Mouse (Mus musculus): ENCODE data around the gene Adipor2. TPM values are rescaled to one million over a fixed set of nuclear protein-coding genes. Genes with fewer than 3 reads are reported as not detected.
A peak's percentile ranks its signal among the peaks of the same experiment; 100 is the strongest.
"Not testable (repeated sequence)": the region's sequence is repeated elsewhere in the genome, so short reads cannot be mapped to it uniquely, and the experiment has no call there.

Adipor2 gene
- total and polyA plus RNA-seq, 2 experiments from 2014 or later = 25.3 to 42.5 TPM

GRCm38 (mm10) chr6:119443742-119444645 lies 26.5 kb upstream of the Adipor2 start:
- 41% methylated on average over 12 of the region's 12 CpGs for WGBS
- peak; percentile 97 for TF ChIP-seq CTCF (IDR thresholded peaks at IDR 0.05)
- no peaks in the 10 kb centered on the region for H3K27me3 ChIP-seq (ENCODE audit: insufficient read depth, low read length)
- H3K9ac ChIP-seq (replicated peaks; ENCODE audit: low read length, poor library complexity, severe bottlenecking) = no peak overlapping the region
- H3K4me3 ChIP-seq (ENCODE audit: low read depth, low read length) = peak overlapping the region; percentile 8; the same call in 1 of the 2 replicates
- DNase-seq (ENCODE audit: low spot score) = peak; percentile 94
- H3K4me1 ChIP-seq (ENCODE audit: insufficient read depth, low read length) = no peaks in the 10 kb centered on the region; the same call in 1 of the 2 replicates
- H3K4me2 ChIP-seq (ENCODE audit: low read depth, low read length, poor library complexity, severe bottlenecking) = peak overlapping the region; percentile 34
- peak; percentile 65 for ATAC-seq (ENCODE audit: low FRiP score)
- no peaks in the 10 kb centered on the region for H3K36me3 ChIP-seq (ENCODE audit: insufficient read depth, low read length)
- H3K9me3 ChIP-seq (ENCODE audit: low read length) = no peaks in the 10 kb centered on the region
- no peak overlapping the region for H3K27ac ChIP-seq (ENCODE audit: low read depth, low read length)

DNA sequence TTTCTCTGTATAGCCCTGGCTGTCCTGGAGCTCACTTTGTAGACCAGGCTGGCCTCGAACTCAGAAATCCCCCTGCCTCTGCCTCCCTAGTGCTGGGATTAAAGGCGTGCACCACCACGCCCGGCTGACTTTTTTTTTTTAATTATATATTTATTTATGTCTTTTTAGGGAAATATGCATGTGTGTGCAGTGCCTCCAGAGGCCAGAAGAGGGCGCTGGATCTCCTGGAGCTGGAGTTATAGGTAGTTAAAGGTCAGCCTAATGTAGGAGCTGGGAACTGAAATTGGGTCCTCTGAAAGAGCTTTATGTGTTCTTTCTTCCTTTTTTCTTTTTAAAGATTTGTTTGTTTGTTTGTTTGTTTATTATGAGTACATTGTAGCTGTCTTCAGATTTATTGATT lies 25.2 kb upstream of the Adipor2 start:
- not testable (repeated sequence) for H3K4me2 ChIP-seq (ENCODE audit: low read depth, low read length, poor library complexity, severe bottlenecking); H3K4me3 ChIP-seq (ENCODE audit: low read depth, low read length); DNase-seq (ENCODE audit: low spot score); H3K27me3 ChIP-seq (ENCODE audit: insufficient read depth, low read length); H3K36me3 ChIP-seq (ENCODE audit: insufficient read depth, low read length); H3K9ac ChIP-seq (replicated peaks; ENCODE audit: low read length, poor library complexity, severe bottlenecking); H3K9me3 ChIP-seq (ENCODE audit: low read length); H3K27ac ChIP-seq (ENCODE audit: low read depth, low read length); ATAC-seq (ENCODE audit: low FRiP score); H3K4me1 ChIP-seq (ENCODE audit: insufficient read depth, low read length)
- peak; percentile 38 for TF ChIP-seq CTCF (IDR thresholded peaks at IDR 0.05)
- WGBS = 74% methylated on average over 5 of the region's 5 CpGs

DNA sequence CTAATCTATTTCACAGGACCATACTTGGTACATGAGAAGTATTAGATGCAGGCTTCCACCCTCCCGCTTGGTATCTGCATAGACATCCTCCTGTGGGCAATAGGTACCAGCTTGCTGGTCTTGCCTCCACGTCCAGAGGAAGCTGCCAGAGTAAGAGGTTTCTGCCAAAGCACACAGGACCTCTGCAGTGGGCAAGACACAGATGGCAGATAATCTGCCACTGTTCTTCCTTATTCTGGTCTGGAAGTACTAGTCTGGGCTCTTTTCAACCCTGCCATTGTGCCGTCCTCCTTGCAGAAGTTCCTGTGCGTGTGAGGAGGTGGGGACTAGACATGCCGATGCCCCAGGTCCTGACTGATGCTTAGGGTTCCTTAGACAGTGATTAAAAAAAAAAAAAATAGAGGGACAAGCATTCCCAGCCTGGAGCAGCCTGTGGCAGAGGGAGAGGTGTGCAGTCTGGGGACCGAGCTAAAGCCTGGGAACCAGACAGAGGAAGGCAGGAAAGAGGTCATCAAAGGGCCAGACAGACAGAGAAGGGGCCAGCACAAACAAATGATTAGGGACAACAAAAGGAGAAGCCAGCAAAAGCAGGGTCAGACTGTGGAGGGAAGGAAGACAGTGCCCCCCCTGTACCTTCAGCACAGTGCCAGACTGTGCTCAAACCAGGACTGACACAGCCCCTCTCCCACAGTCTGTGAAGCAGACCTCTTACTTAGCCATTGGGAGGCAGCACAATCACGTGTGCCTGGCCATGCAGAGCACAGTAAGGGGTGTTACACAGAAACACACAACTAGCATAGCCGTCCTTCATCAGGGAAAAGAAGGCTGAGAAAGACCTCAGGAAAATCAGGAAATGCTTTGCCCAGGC lies 20.6 kb upstream of the Adipor2 start:
- Histone ChIP-seq H3K4me1 (ENCODE audit: insufficient read depth, low read length) (no peaks in the 10 kb centered on the region), H3K9ac (replicated peaks; ENCODE audit: low read length, poor library complexity, severe bottlenecking) (no peak overlapping the region), H3K27me3 (ENCODE audit: insufficient read depth, low read length) (no peaks in the 10 kb centered on the region), H3K4me3 (ENCODE audit: low read depth, low read length) (no peak overlapping the region), H3K9me3 (ENCODE audit: low read length) (no peaks in the 10 kb centered on the region), H3K4me2 (ENCODE audit: low read depth, low read length, poor library complexity, severe bottlenecking) (no peak overlapping the region), H3K36me3 (ENCODE audit: insufficient read depth, low read length) (no peaks in the 10 kb centered on the region), H3K27ac (ENCODE audit: low read depth, low read length) (no peak overlapping the region)
- DNase-seq (ENCODE audit: low spot score) (peak; percentile 27), ATAC-seq (ENCODE audit: low FRiP score) (no peak)
- TF ChIP-seq CTCF (IDR thresholded peaks at IDR 0.05) = peak; percentile 27; the same call in 1 of the 2 replicates
- WGBS = 55% methylated on average over 8 of the region's 8 CpGs

DNA sequence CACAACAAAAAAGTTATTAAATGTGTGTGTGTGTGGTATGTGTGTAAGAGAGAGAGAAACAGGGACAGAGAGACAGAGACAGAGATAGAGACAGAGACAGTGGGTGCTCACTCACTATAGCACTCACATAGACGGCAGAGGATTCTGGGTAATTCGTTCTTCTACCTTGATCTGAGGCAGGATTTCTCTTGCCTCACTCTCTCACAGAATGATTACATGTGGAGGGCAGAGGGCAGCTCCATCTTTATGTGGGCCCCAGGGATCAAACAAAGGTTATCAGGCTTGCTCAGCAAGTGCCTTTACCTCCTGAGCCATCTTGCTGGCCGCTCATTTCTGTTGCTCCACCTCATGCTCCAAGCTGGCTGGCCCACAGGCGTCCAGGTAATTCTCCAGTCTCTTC lies 16.9 kb upstream of the Adipor2 start:
- no peak overlapping the region for H3K4me3 ChIP-seq (ENCODE audit: low read depth, low read length)
- no peak overlapping the region for H3K4me2 ChIP-seq (ENCODE audit: low read depth, low read length, poor library complexity, severe bottlenecking)
- no peaks in the 10 kb centered on the region for H3K27me3 ChIP-seq (ENCODE audit: insufficient read depth, low read length)
- no peaks in the 10 kb centered on the region for H3K9me3 ChIP-seq (ENCODE audit: low read length)
- no peak overlapping the region for H3K9ac ChIP-seq (replicated peaks; ENCODE audit: low read length, poor library complexity, severe bottlenecking)
- DNase-seq (ENCODE audit: low spot score) = no peak
- no peaks in the 10 kb centered on the region for H3K4me1 ChIP-seq (ENCODE audit: insufficient read depth, low read length)
- 84% methylated on average over 4 of the region's 4 CpGs for WGBS
- no peak for ATAC-seq (ENCODE audit: low FRiP score)
- TF ChIP-seq CTCF (IDR thresholded peaks at IDR 0.05) = no peak
- no peak overlapping the region for H3K27ac ChIP-seq (ENCODE audit: low read depth, low read length)
- no peaks in the 10 kb centered on the region for H3K36me3 ChIP-seq (ENCODE audit: insufficient read depth, low read length)

- H3K4me1 ChIP-seq (ENCODE audit: insufficient read depth, low read length) = no peaks in the 10 kb centered on the region
- no peak overlapping the region for H3K27ac ChIP-seq (ENCODE audit: low read depth, low read length)
- H3K4me2 ChIP-seq (ENCODE audit: low read depth, low read length, poor library complexity, severe bottlenecking) = no peak overlapping the region
- no peak for TF ChIP-seq CTCF (IDR thresholded peaks at IDR 0.05)
- H3K9me3 ChIP-seq (ENCODE audit: low read length) = no peaks in the 10 kb centered on the region
- DNase-seq (ENCODE audit: low spot score) = no peak
- H3K36me3 ChIP-seq (ENCODE audit: insufficient read depth, low read length) = no peaks in the 10 kb centered on the region
- 87% methylated on average over 6 of the region's 6 CpGs for WGBS
- no peak overlapping the region for H3K9ac ChIP-seq (replicated peaks; ENCODE audit: low read length, poor library complexity, severe bottlenecking)
- no peak overlapping the region for H3K4me3 ChIP-seq (ENCODE audit: low read depth, low read length)
- no peak for ATAC-seq (ENCODE audit: low FRiP score)
- no peaks in the 10 kb centered on the region for H3K27me3 ChIP-seq (ENCODE audit: insufficient read depth, low read length)
Measured at GRCm38 (mm10) chr6:119431751-119432324, 14.3 kb upstream of the Adipor2 start.

All from midbrain, postnatal 0 days (tissue).